Mouse (Mus musculus): ENCODE measurements around the gene Eef1b2. TPM values are rescaled to one million over a fixed set of nuclear protein-coding genes. Genes with fewer than 3 reads are reported as not detected.
"Not testable (repeated sequence)": the region's sequence is repeated elsewhere in the genome, so short reads cannot be mapped to it uniquely, and the experiment has no call there.

The Eef1b2 gene
- 300 and 336 TPM in 2 replicates for total RNA-seq (2015; ENCODE audit: low replicate concordance)
- 425 and 688 TPM in 2 replicates for total RNA-seq (2017; ENCODE audit: low replicate concordance)

- peak; percentile 86 for ATAC-seq (replicated peaks; ENCODE audit: low FRiP score, poor library complexity, severe bottlenecking)
Observed at GRCm38 (mm10) chr1:63176604-63177421, at the start of gene Eef1b2, which contains the start of gene Ndufs1. Gene Eef1b2 (plus strand): TSS chr1:63176825. Gene Ndufs1 (minus strand): TSS chr1:63176833.

GRCm38 (mm10) chr1:63129273-63129672 is 47.4 kb upstream of the Eef1b2 start:
- ATAC-seq (replicated peaks; ENCODE audit: low FRiP score, poor library complexity, severe bottlenecking), result no peak

- no peak for ATAC-seq (replicated peaks; ENCODE audit: low FRiP score, poor library complexity, severe bottlenecking)
Observed at GRCm38 (mm10) chr1:63129857-63130690, 46.6 kb upstream of the Eef1b2 start.

GRCm38 (mm10) chr1:63130883-63131282 is 45.7 kb upstream of the Eef1b2 start:
- no peak for ATAC-seq (replicated peaks; ENCODE audit: low FRiP score, poor library complexity, severe bottlenecking)

GRCm38 (mm10) chr1:63131766-63132165 is 44.9 kb upstream of the Eef1b2 start:
- ATAC-seq (replicated peaks; ENCODE audit: low FRiP score, poor library complexity, severe bottlenecking), result no peak

- no peak for ATAC-seq (replicated peaks; ENCODE audit: low FRiP score, poor library complexity, severe bottlenecking)
Observed at GRCm38 (mm10) chr1:63134530-63134929, 42.1 kb upstream of the Eef1b2 start.

GRCm38 (mm10) chr1:63137971-63138370 is 38.7 kb upstream of the Eef1b2 start:
- ATAC-seq (replicated peaks; ENCODE audit: low FRiP score, poor library complexity, severe bottlenecking), result no peak

GRCm38 (mm10) chr1:63138586-63138985 is 38.0 kb upstream of the Eef1b2 start:
- not testable (repeated sequence) for ATAC-seq (replicated peaks; ENCODE audit: low FRiP score, poor library complexity, severe bottlenecking)

- ATAC-seq (replicated peaks; ENCODE audit: low FRiP score, poor library complexity, severe bottlenecking), result no peak
Observed at GRCm38 (mm10) chr1:63140231-63140630, 36.4 kb upstream of the Eef1b2 start.

- no peak for ATAC-seq (replicated peaks; ENCODE audit: low FRiP score, poor library complexity, severe bottlenecking)
Observed at GRCm38 (mm10) chr1:63168638-63169037, 8.0 kb upstream of the Eef1b2 start.

GRCm38 (mm10) chr1:63175853-63176252 is 772 bp upstream of the Eef1b2 start:
- peak; percentile 10 for ATAC-seq (replicated peaks; ENCODE audit: low FRiP score, poor library complexity, severe bottlenecking)

GRCm38 (mm10) chr1:63176259-63176603 is 394 bp upstream of the Eef1b2 start:
- ATAC-seq (replicated peaks; ENCODE audit: low FRiP score, poor library complexity, severe bottlenecking), result peak; percentile 51

- no peak for ATAC-seq (replicated peaks; ENCODE audit: low FRiP score, poor library complexity, severe bottlenecking)
Observed at GRCm38 (mm10) chr1:63178308-63178707, 1.7 kb downstream of the Eef1b2 start.

- no peak for ATAC-seq (replicated peaks; ENCODE audit: low FRiP score, poor library complexity, severe bottlenecking)
Observed at GRCm38 (mm10) chr1:63180122-63180521, 3.5 kb downstream of the Eef1b2 start.

- ATAC-seq (replicated peaks; ENCODE audit: low FRiP score, poor library complexity, severe bottlenecking), result not testable (repeated sequence)
Observed at GRCm38 (mm10) chr1:63180575-63180974, 4.0 kb downstream of the Eef1b2 start.

- peak; percentile 78 for ATAC-seq (replicated peaks; ENCODE audit: low FRiP score, poor library complexity, severe bottlenecking)
Observed at GRCm38 (mm10) chr1:63181019-63181418, 4.4 kb downstream of the Eef1b2 start.

- ATAC-seq (replicated peaks; ENCODE audit: low FRiP score, poor library complexity, severe bottlenecking), result no peak
Observed at GRCm38 (mm10) chr1:63181480-63181879, 4.9 kb downstream of the Eef1b2 start.

- no peak for ATAC-seq (replicated peaks; ENCODE audit: low FRiP score, poor library complexity, severe bottlenecking)
Observed at GRCm38 (mm10) chr1:63182212-63182611, 5.6 kb downstream of the Eef1b2 start.

- no peak for ATAC-seq (replicated peaks; ENCODE audit: low FRiP score, poor library complexity, severe bottlenecking)
Observed at GRCm38 (mm10) chr1:63182636-63183270, 6.1 kb downstream of the Eef1b2 start.

- ATAC-seq (replicated peaks; ENCODE audit: low FRiP score, poor library complexity, severe bottlenecking), result not testable (repeated sequence)
Observed at GRCm38 (mm10) chr1:63185430-63185829, 8.8 kb downstream of the Eef1b2 start.
